Mouse (Mus musculus) lung, adult 2 months (tissue): ENCODE data around the gene Fstl1. TPM values are rescaled to one million over a fixed set of nuclear protein-coding genes. Genes with fewer than 3 reads are reported as not detected.

ENCODE experiments used
- DNase-seq: peaks from one replicate; pipeline ENCODE4 v3.0.0; 2022
- H3K4me1 ChIP-seq: fragments of 200-500 bp; 2 replicates; pipeline ENCODE4 v1.6.1; 2011; ENCODE audit warnings: low read length; ENCODE audit not compliant: control insufficient read depth, insufficient read depth
- H3K4me3 ChIP-seq: fragments of 200-500 bp; replicated peaks from 2 replicates; pipeline ENCODE3; 2011; ENCODE audit warnings: low read depth, mild to moderate bottlenecking, control low read depth, low read length; ENCODE audit errors: extremely low read depth
- CTCF ChIP-seq: fragments of 200-500 bp; IDR thresholded peaks from 2 replicates; pipeline ENCODE4 v1.5.1; 2011; ENCODE audit warnings: mild to moderate bottlenecking, low read length, control low read depth; ENCODE audit not compliant: insufficient read depth
- POLR2A ChIP-seq: fragments of 200-500 bp; IDR thresholded peaks from 2 replicates; pipeline ENCODE4 v1.6.1; 2011; ENCODE audit warnings: low read depth, mild to moderate bottlenecking, control low read depth, low read length, borderline replicate concordance; ENCODE audit errors: extremely low read depth
- WGBS: fragments of 180-500 bp; shearing (Covaris S2); methylation state at CpG from one replicate; pipeline ENCODE4 v1.1.7; 2018; 5-methylcytosine and 5-hydroxymethylcytosine counted together
- polyA plus RNA-seq: library from polyadenylated mRNA; depleted of rRNA; stranded (reverse); fragments of >200 nt; gene quantifications from 2 replicates; pipeline ENCODE4 v1.2.3, GENCODE M21; 2012

Fstl1 gene
- polyA plus RNA-seq, 1 experiment = 44.5 TPM

GRCm38 (mm10) chr16:37851366-37851765 lies 74.7 kb downstream of the Fstl1 start:
- Histone ChIP-seq H3K4me3 (no peak overlapping the region), H3K4me1 (peaks cover 5% of the 10 kb centered on the region)
- TF ChIP-seq POLR2A = no peak
- TF ChIP-seq CTCF = no peak
- no peak for DNase-seq
- WGBS = 38% methylated on average over 5 of the region's 5 CpGs

- no peak for TF ChIP-seq CTCF
- TF ChIP-seq POLR2A = no peak
- Histone ChIP-seq H3K4me1 (peaks cover 2% of the 10 kb centered on the region), H3K4me3 (no peak overlapping the region)
- DNase-seq = no peak
- WGBS = 46% methylated on average over 9 of the region's 9 CpGs
Measured at GRCm38 (mm10) chr16:37853279-37853678, 76.6 kb downstream of the Fstl1 start.

- Histone ChIP-seq H3K4me1 (peaks cover 2% of the 10 kb centered on the region), H3K4me3 (no peak overlapping the region)
- DNase-seq = no peak
- 59% methylated on average over 14 of the region's 14 CpGs for WGBS
- TF ChIP-seq POLR2A = no peak
- TF ChIP-seq CTCF = no peak
Measured at GRCm38 (mm10) chr16:37854054-37854453, 77.4 kb downstream of the Fstl1 start.

GRCm38 (mm10) chr16:37854593-37854992 lies 77.9 kb downstream of the Fstl1 start:
- 39% methylated on average over 5 of the region's 5 CpGs for WGBS
- peaks cover 2% of the 10 kb centered on the region for H3K4me1 ChIP-seq
- no peak for TF ChIP-seq POLR2A
- no peak for TF ChIP-seq CTCF
- H3K4me3 ChIP-seq = no peak overlapping the region
- no peak for DNase-seq

GRCm38 (mm10) chr16:37855583-37855982 lies 78.9 kb downstream of the Fstl1 start:
- no peak for DNase-seq
- TF ChIP-seq CTCF (no peak), POLR2A (no peak)
- no peak overlapping the region for H3K4me3 ChIP-seq
- WGBS = 75% methylated on average over 8 of the region's 8 CpGs
- H3K4me1 ChIP-seq = peaks cover 2% of the 10 kb centered on the region

GRCm38 (mm10) chr16:37856327-37856726 lies 79.7 kb downstream of the Fstl1 start:
- peaks cover 2% of the 10 kb centered on the region for H3K4me1 ChIP-seq
- no peak overlapping the region for H3K4me3 ChIP-seq
- WGBS = 33% methylated on average over 3 of the region's 3 CpGs
- TF ChIP-seq POLR2A = no peak
- no peak for TF ChIP-seq CTCF
- DNase-seq = no peak

- Histone ChIP-seq H3K4me3 (no peak overlapping the region), H3K4me1 (no peaks in the 10 kb centered on the region; the same call in 1 of the 2 replicates)
- TF ChIP-seq CTCF = no peak
- no peak for TF ChIP-seq POLR2A
- WGBS = 72% methylated on average over 8 of the region's 8 CpGs
- DNase-seq = no peak
Measured at GRCm38 (mm10) chr16:37857495-37857894, 80.8 kb downstream of the Fstl1 start.

GRCm38 (mm10) chr16:37860213-37860612 lies 83.5 kb downstream of the Fstl1 start:
- no peak overlapping the region for H3K4me3 ChIP-seq
- H3K4me1 ChIP-seq = no peaks in the 10 kb centered on the region; the same call in 1 of the 2 replicates
- WGBS = 81% methylated on average over 7 of the region's 7 CpGs
- no peak for DNase-seq
- TF ChIP-seq CTCF (no peak), POLR2A (no peak)

- Histone ChIP-seq H3K4me1 (no peaks in the 10 kb centered on the region), H3K4me3 (no peak within 1 kb of the TSS)
- WGBS = 86% methylated on average over 7 of the region's 7 CpGs
- no peak for DNase-seq
- TF ChIP-seq POLR2A (no peak), CTCF (no peak)
Measured at GRCm38 (mm10) chr16:37861029-37861428, 84.4 kb downstream of the Fstl1 start, which contains the start of gene Gm36028. Gene Gm36028 (minus strand): TSS chr16:37861146.

GRCm38 (mm10) chr16:37863876-37864275 lies 87.2 kb downstream of the Fstl1 start:
- no peak for DNase-seq

GRCm38 (mm10) chr16:37865841-37866240 lies 89.2 kb downstream of the Fstl1 start:
- TF ChIP-seq CTCF = no peak
- TF ChIP-seq POLR2A = no peak
- no peak for DNase-seq

More at GRCm38 (mm10) chr16:37863876-37864275, 87.2 kb downstream of the Fstl1 start:
- Histone ChIP-seq H3K4me3 (no peak overlapping the region), H3K4me1 (no peaks in the 10 kb centered on the region)
- TF ChIP-seq CTCF (no peak), POLR2A (no peak)
- WGBS = 80% methylated on average over 3 of the region's 3 CpGs

More at GRCm38 (mm10) chr16:37865841-37866240, 89.2 kb downstream of the Fstl1 start:
- peaks cover 8% of the 10 kb centered on the region; the same call in 1 of the 2 replicates for H3K4me1 ChIP-seq
- WGBS = 67% methylated on average over 9 of the region's 9 CpGs
- H3K4me3 ChIP-seq = no peak overlapping the region
